ENCODE assay signal across 20 mouse cellular contexts in the genomic region with DNA sequence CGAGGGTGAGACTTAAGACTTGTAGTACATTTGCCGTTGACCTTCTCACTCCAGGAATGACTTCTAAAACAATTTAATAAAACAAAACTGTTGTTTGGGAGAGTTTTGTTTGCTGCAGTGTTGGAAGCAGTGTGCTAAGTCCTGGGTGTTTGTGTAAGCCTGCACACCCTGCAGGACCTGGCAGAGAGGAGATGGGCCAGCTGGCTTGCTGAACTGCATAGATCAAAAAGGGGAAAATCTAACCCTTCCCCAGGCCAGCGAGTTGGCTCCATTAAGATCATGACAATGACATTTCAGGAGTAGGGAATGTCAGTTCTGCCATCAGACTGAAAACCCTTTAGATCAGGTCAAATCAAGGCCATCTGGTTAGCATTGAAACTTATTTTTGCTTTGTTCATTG.
DNase-seq lines count a peak whose midpoint lies in the region; ATAC-seq and TF ChIP-seq lines count a peak whose summit lies in the region.
"Had no signal": no experiment of that assay in that cellular context is flagged by ENCODE, and none has a peak within 500 bp of the region (broad histone marks: within the 10 kb centered on the region; RNA-seq: fewer than 3 reads in every experiment).

No protein-coding gene starts in this region.

- no peak overlapping the region for H3K4me2 ChIP-seq in midbrain, embryonic 11.5 days
- H3K4me2 ChIP-seq: embryonic facial prominence, embryonic 12.5 days; forebrain, embryonic 15.5 days; hindbrain, embryonic 12.5 days had no signal

- no peak for ATAC-seq in midbrain, embryonic 11.5 days (ENCODE audit: low FRiP score)
- ATAC-seq: forebrain, embryonic 15.5 days; hindbrain, embryonic 16.5 days; inflammation-experienced regulatory T-cells, adult 6 months; intestine, postnatal 0 days had no signal

- H3K4me3 ChIP-seq in gastrocnemius, adult 2 months, result no peak overlapping the region
- no peak overlapping the region for H3K4me3 ChIP-seq in midbrain, embryonic 11.5 days (ENCODE audit: low read depth, low read length)
- H3K4me3 ChIP-seq: embryonic facial prominence, embryonic 12.5 days; forebrain, embryonic 15.5 days; heart, embryonic 10.5 days; hindbrain, embryonic 12.5 days had no signal

- WGBS in midbrain, embryonic 11.5 days, result 87% methylated on average over 3 of the region's 3 CpGs

- peak overlapping the region; percentile 48 for H3K27ac ChIP-seq in gastrocnemius, adult 2 months
- no peak overlapping the region for H3K27ac ChIP-seq in midbrain, embryonic 11.5 days (ENCODE audit: low read depth, low read length)
- H3K27ac ChIP-seq: embryonic facial prominence, embryonic 12.5 days; heart, embryonic 10.5 days; hindbrain, embryonic 12.5 days had no signal

- no peak overlapping the region for H3K9ac ChIP-seq in midbrain, embryonic 11.5 days (ENCODE audit: low read length)
- H3K9ac ChIP-seq: embryonic facial prominence, embryonic 12.5 days; forebrain, embryonic 15.5 days; hindbrain, embryonic 12.5 days had no signal

- no peaks in the 10 kb centered on the region for H3K27me3 ChIP-seq in midbrain, embryonic 11.5 days (ENCODE audit: control insufficient read depth, insufficient read depth, low read length)
- H3K27me3 ChIP-seq: embryonic facial prominence, embryonic 12.5 days; forebrain, embryonic 15.5 days; hindbrain, embryonic 12.5 days had no signal

- intact Hi-C loops in gastrocnemius, adult 2 months (cut with DNase I), result no loop called here

- H3K9me3 ChIP-seq in midbrain, embryonic 11.5 days (ENCODE audit: control insufficient read depth, low read length), result no peaks in the 10 kb centered on the region
- H3K9me3 ChIP-seq: embryonic facial prominence, embryonic 12.5 days; forebrain, embryonic 15.5 days; heart, embryonic 10.5 days; hindbrain, embryonic 12.5 days had no signal

- no peaks in the 10 kb centered on the region for H3K4me1 ChIP-seq in midbrain, embryonic 11.5 days (ENCODE audit: control insufficient read depth, insufficient read depth, low read length)

- H3K36me3 ChIP-seq in midbrain, embryonic 11.5 days (ENCODE audit: control insufficient read depth, insufficient read depth, low read length), result peaks cover 8% of the 10 kb centered on the region; the same call in 1 of the 2 replicates

- TF ChIP-seq CTCF in gastrocnemius, adult 2 months (IDR thresholded peaks at IDR 0.05), result no peak

- no peak for DNase-seq in gastrocnemius, adult 2 months
- no peak for DNase-seq in gastrocnemius, adult 18-20 months (ENCODE audit: low spot score)
- DNase-seq in brain, adult 2 months (ENCODE audit: low read depth, low spot score), result peak; percentile 72
- peak; percentile 67 for DNase-seq in cerebellum, adult 9-10 months
- peak; percentile 50 for DNase-seq in cerebellum, postnatal 36 days
- DNase-seq in frontal cortex, postnatal 25 days (ENCODE audit: low spot score in 2 of 2), result no peak
- no peak for DNase-seq in midbrain, embryonic 11.5 days (ENCODE audit: low spot score, missing footprints)
- DNase-seq: adrenal gland, postnatal 10 days; gastrocnemius, postnatal 36 days; heart, adult 11 months; heart, postnatal 10 days; heart, postnatal 4 days; kidney, adult 8-10 months had no signal

Comparison
In these comparisons a context has a peak if more than half of its experiments do, and no peak if none do; other contexts are left out.
1. DNase-seq: peak in brain, adult 2 months (single experiment), cerebellum, adult 9-10 months (single experiment) and cerebellum, postnatal 36 days (2 of 2); none in gastrocnemius, adult 2 months (single experiment), gastrocnemius, adult 18-20 months (single experiment), frontal cortex, postnatal 25 days (0 of 2) and midbrain, embryonic 11.5 days (single experiment).